ENCODE assay signal across 8 mouse cellular contexts in the genomic region with DNA sequence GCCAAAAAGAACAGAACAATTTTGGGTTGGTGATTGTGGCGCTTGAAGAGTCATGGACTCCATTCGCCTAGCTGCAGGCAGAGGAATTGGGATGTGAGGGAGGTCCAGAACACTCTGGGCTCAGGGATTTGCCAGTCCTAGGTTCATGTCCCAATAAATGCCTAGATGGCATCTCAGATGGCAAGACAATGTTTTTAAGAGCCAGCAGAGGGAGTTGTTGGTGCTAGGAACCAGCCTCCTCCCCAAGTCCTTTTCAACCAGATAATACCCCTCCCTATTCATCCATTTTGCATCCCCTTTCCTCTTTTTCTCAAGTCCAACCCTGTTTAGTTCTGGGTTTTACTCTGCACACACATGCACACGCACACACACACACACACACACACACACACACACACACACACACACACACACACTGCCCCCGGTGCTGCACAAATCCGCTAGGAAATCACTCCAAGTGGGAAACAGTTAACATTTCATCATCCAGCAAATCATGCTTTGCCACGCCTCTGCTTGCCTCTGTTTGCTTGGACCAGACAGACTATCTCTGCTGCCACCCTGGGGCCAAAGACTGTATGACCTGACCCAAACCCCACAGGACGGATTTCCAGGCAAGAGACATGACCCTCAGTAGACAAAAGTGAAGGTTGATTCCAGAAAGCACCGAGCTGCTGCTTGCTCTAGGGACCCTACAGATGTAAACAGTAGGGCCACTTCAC. TPM values are rescaled to one million over a fixed set of nuclear protein-coding genes. Genes with fewer than 3 reads are reported as not detected.
DNase-seq lines count a peak whose midpoint lies in the region; ATAC-seq and TF ChIP-seq lines count a peak whose summit lies in the region.

No protein-coding gene starts in this region.

- DNase-seq in 3134 (ENCODE audit: extremely low read depth, insufficient read length, low spot score), result peak; percentile 68
- DNase-seq in adrenal gland, adult 18-20 months (ENCODE audit: low spot score in 2 of 2), result peak; percentile 25 to 41
- DNase-seq in embryo, embryonic 9.5 days (ENCODE audit: extremely low spot score), result peak; percentile 8
- peak; percentile 44 for DNase-seq in heart, adult 8-10 months (ENCODE audit: low spot score)
- peak; percentile 66 for DNase-seq in kidney, adult 2 months
- DNase-seq in limb, embryonic 14.5 days (ENCODE audit: low spot score), result peak; percentile 41
- DNase-seq in midbrain, embryonic 14.5 days, result peak; percentile 63

- TF ChIP-seq POLR2A in kidney, adult 2 months (IDR thresholded peaks at IDR 0.05; ENCODE audit: low read depth, low read length), result no peak
- TF ChIP-seq POLR2A in limb, embryonic 14.5 days (IDR thresholded peaks at IDR 0.05; ENCODE audit: borderline replicate concordance, extremely low read depth, insufficient read depth, insufficient read length), result no peak

- no peaks in the 10 kb centered on the region for H3K9me3 ChIP-seq in limb, embryonic 14.5 days (ENCODE audit: control insufficient read depth, low read length)
- H3K9me3 ChIP-seq in midbrain, embryonic 14.5 days (ENCODE audit: control insufficient read depth, low read length), result no peaks in the 10 kb centered on the region
- H3K9me3 ChIP-seq in stomach, embryonic 14.5 days (ENCODE audit: control insufficient read depth, low read depth, low read length), result no peaks in the 10 kb centered on the region

- WGBS in kidney, adult 2 months, result 10% methylated on average over 8 of the region's 8 CpGs
- 45% methylated on average over 8 of the region's 8 CpGs for WGBS in limb, embryonic 14.5 days
- 47% methylated on average over 8 of the region's 8 CpGs for WGBS in midbrain, embryonic 14.5 days
- WGBS in stomach, embryonic 14.5 days, result 51% methylated on average over 8 of the region's 8 CpGs

- ATAC-seq in limb, embryonic 14.5 days (ENCODE audit: low FRiP score, low read depth), result peak; percentile 24; the same call in 1 of the 2 replicates
- ATAC-seq in midbrain, embryonic 14.5 days (ENCODE audit: low FRiP score, low TSS enrichment), result peak; percentile 46; the same call in 1 of the 2 replicates
- no peak for ATAC-seq in stomach, embryonic 14.5 days (ENCODE audit: insufficient number of reproducible peaks, insufficient read depth, low FRiP score, low read depth)

- no peaks in the 10 kb centered on the region for H3K27me3 ChIP-seq in kidney, adult 2 months (replicated peaks; ENCODE audit: control insufficient read depth, insufficient read depth, low read length)
- no peaks in the 10 kb centered on the region for H3K27me3 ChIP-seq in limb, embryonic 14.5 days (ENCODE audit: control insufficient read depth, insufficient read depth, low read length)
- no peaks in the 10 kb centered on the region for H3K27me3 ChIP-seq in midbrain, embryonic 14.5 days (ENCODE audit: control insufficient read depth, insufficient read depth, low read length)
- H3K27me3 ChIP-seq in stomach, embryonic 14.5 days (ENCODE audit: control insufficient read depth, insufficient read depth, low read length), result no peaks in the 10 kb centered on the region

- H3K4me2 ChIP-seq in limb, embryonic 14.5 days (replicated peaks; ENCODE audit: low read depth, low read length, severe bottlenecking), result peak overlapping the region; percentile 45
- H3K4me2 ChIP-seq in midbrain, embryonic 14.5 days (ENCODE audit: low read length), result peak overlapping the region; percentile 54
- peak overlapping the region; percentile 41 for H3K4me2 ChIP-seq in stomach, embryonic 14.5 days (replicated peaks; ENCODE audit: low read depth, low read length)

- peak; percentile 60 for TF ChIP-seq CTCF in kidney, adult 2 months (conservative IDR thresholded peaks at IDR 0.05; ENCODE audit: insufficient read depth, insufficient read length, low read depth, low read length)

- H3K9ac ChIP-seq in limb, embryonic 14.5 days (ENCODE audit: low read depth, low read length, severe bottlenecking), result 0 out of 2 replicates have a peak overlapping the region, but pooled peaks have one; percentile 31
- peak overlapping the region; percentile 29; the same call in 1 of the 2 replicates for H3K9ac ChIP-seq in midbrain, embryonic 14.5 days (replicated peaks; ENCODE audit: low read length)
- 0 out of 2 replicates have a peak overlapping the region, but pooled peaks have one; percentile 14 for H3K9ac ChIP-seq in stomach, embryonic 14.5 days (replicated peaks; ENCODE audit: low read depth, low read length)

- no peaks in the 10 kb centered on the region for H3K4me1 ChIP-seq in kidney, adult 2 months (ENCODE audit: control insufficient read depth, insufficient read depth, low read length)
- 0 out of 2 replicates have a peak, but pooled peaks cover 3% of the 10 kb centered on the region for H3K4me1 ChIP-seq in limb, embryonic 14.5 days (ENCODE audit: control insufficient read depth, insufficient read depth, low read length)
- no peaks in the 10 kb centered on the region for H3K4me1 ChIP-seq in midbrain, embryonic 14.5 days (ENCODE audit: control insufficient read depth, insufficient read depth, low read length)
- H3K4me1 ChIP-seq in stomach, embryonic 14.5 days (ENCODE audit: control insufficient read depth, insufficient read depth, low read length), result no peaks in the 10 kb centered on the region

- H3K27ac ChIP-seq in kidney, adult 2 months (ENCODE audit: insufficient read depth, low read depth, low read length), result 0 out of 2 replicates have a peak overlapping the region, but pooled peaks have one; percentile 17
- 0 out of 2 replicates have a peak overlapping the region, but pooled peaks have one; percentile 48 for H3K27ac ChIP-seq in limb, embryonic 14.5 days (replicated peaks; ENCODE audit: low read depth, low read length)
- peak overlapping the region; percentile 81 for H3K27ac ChIP-seq in midbrain, embryonic 14.5 days (replicated peaks; ENCODE audit: low read depth, low read length)
- no peak overlapping the region for H3K27ac ChIP-seq in stomach, embryonic 14.5 days (ENCODE audit: low read length)

- no peaks in the 10 kb centered on the region for H3K36me3 ChIP-seq in kidney, adult 2 months (ENCODE audit: control insufficient read depth, insufficient read depth, low read length)
- no peaks in the 10 kb centered on the region for H3K36me3 ChIP-seq in limb, embryonic 14.5 days (ENCODE audit: control insufficient read depth, insufficient read depth, low read length)
- no peaks in the 10 kb centered on the region for H3K36me3 ChIP-seq in midbrain, embryonic 14.5 days (ENCODE audit: control insufficient read depth, insufficient read depth, low read length)
- H3K36me3 ChIP-seq in stomach, embryonic 14.5 days (ENCODE audit: control insufficient read depth, insufficient read depth, low read length), result no peaks in the 10 kb centered on the region

- peak overlapping the region; percentile 50 for H3K4me3 ChIP-seq in kidney, adult 2 months (ENCODE audit: insufficient read depth, low read depth, low read length)
- H3K4me3 ChIP-seq in limb, embryonic 14.5 days (replicated peaks; ENCODE audit: low read length), result peak overlapping the region; percentile 33
- H3K4me3 ChIP-seq in midbrain, embryonic 14.5 days (replicated peaks; ENCODE audit: low read depth, low read length), result peak overlapping the region; percentile 23
- H3K4me3 ChIP-seq in stomach, embryonic 14.5 days (ENCODE audit: low read depth, low read length), result peak overlapping the region; percentile 10; the same call in 1 of the 2 replicates

RNA-seq across cellular contexts. Expression of gene Araf, which starts 22.3 kb away (rescaled TPM):
- 100 to 1,000 TPM; 108 to 123 TPM for total RNA-seq in adrenal gland, adult 18-20 months (2021)
- total RNA-seq in heart, adult 8-10 months (2022), result 100 to 1,000 TPM in 1 of 4 experiments, 10 to 100 TPM in 3; 83.3 to 103 (median 92.8) TPM
- 173 and 180 TPM in 2 replicates for polyA plus RNA-seq in kidney, adult 2 months (2012; rRNA removed)
- 196 and 236 TPM in 2 replicates for polyA plus RNA-seq in limb, embryonic 14.5 days (2012; rRNA removed)
- 87.1 and 97.1 TPM in 2 replicates for polyA plus RNA-seq in limb, embryonic 14.5 days (2014; fragmentation: Nextera tagmentation; extraction: Ambion mirVana)
- 292 and 335 TPM in 2 replicates for polyA plus RNA-seq in midbrain, embryonic 14.5 days (2014; fragmentation: Nextera tagmentation; extraction: Ambion mirVana)
- 104 and 105 TPM in 2 replicates for polyA plus RNA-seq in stomach, embryonic 14.5 days (2014; fragmentation: Nextera tagmentation; extraction: Ambion mirVana)

RNA-seq across cellular contexts. Expression of gene Timp1, which starts 50.1 kb away (rescaled TPM):
- 10 to 100 TPM; 20.9 to 32.1 TPM for total RNA-seq in adrenal gland, adult 18-20 months (2021)
- total RNA-seq in heart, adult 8-10 months (2022), result 1 to 10 TPM; 2.0 to 3.5 (median 2.3) TPM
- 2.0 and 2.4 TPM in 2 replicates for polyA plus RNA-seq in kidney, adult 2 months (2012; rRNA removed)
- polyA plus RNA-seq in limb, embryonic 14.5 days (2012; rRNA removed), result 37.2 and 40.5 TPM in 2 replicates
- 38.1 and 39.1 TPM in 2 replicates for polyA plus RNA-seq in limb, embryonic 14.5 days (2014; fragmentation: Nextera tagmentation; extraction: Ambion mirVana)
- polyA plus RNA-seq in midbrain, embryonic 14.5 days (2014; fragmentation: Nextera tagmentation; extraction: Ambion mirVana), result 1.9 and 3.5 TPM in 2 replicates
- 33.9 and 35.8 TPM in 2 replicates for polyA plus RNA-seq in stomach, embryonic 14.5 days (2014; fragmentation: Nextera tagmentation; extraction: Ambion mirVana)

Comparison
In these comparisons a context has a peak if more than half of its experiments do, and no peak if none do; other contexts are left out.
1. DNase-seq: peak in every context shown above with its lines; median percentile 68 in 3134; 66 in kidney, adult 2 months; 63 in midbrain, embryonic 14.5 days; 44 in heart, adult 8-10 months; 41 in limb, embryonic 14.5 days; 33 in adrenal gland, adult 18-20 months; 8 in embryo, embryonic 9.5 days.